Mouse (Mus musculus) erythroid progenitor cell, adult 5-6 weeks (primary cell): Measurements from ENCODE around the gene Siva1. TPM values are rescaled to one million over a fixed set of nuclear protein-coding genes. Genes with fewer than 3 reads are reported as not detected.

Source experiments
- ATAC-seq: replicated peaks from 2 replicates; pipeline ENCODE4 v1.8.0; 2016; ENCODE audit warnings: moderate number of reproducible peaks, mild to moderate bottlenecking, moderate TSS enrichment, inconsistent platforms; ENCODE audit not compliant: poor library complexity, low FRiP score, severe bottlenecking
- total RNA-seq, 2 experiments: library from RNA; stranded (forward) in 1 of 2; stranded (reverse) in 1 of 2; fragments of 150-400 nt in 1 of 2; fragments of 186-747, 209-891 nt in 1 of 2; gene quantifications; 2 replicates each; pipeline versions ENCODE4 v1.2.3 to v1.2.4; 2015 to 2017; ENCODE audit warnings: low replicate concordance in 2 of 2

Siva1 gene
- total RNA-seq, 2 experiments from 2014 or later = 125 to 136 TPM

DNA sequence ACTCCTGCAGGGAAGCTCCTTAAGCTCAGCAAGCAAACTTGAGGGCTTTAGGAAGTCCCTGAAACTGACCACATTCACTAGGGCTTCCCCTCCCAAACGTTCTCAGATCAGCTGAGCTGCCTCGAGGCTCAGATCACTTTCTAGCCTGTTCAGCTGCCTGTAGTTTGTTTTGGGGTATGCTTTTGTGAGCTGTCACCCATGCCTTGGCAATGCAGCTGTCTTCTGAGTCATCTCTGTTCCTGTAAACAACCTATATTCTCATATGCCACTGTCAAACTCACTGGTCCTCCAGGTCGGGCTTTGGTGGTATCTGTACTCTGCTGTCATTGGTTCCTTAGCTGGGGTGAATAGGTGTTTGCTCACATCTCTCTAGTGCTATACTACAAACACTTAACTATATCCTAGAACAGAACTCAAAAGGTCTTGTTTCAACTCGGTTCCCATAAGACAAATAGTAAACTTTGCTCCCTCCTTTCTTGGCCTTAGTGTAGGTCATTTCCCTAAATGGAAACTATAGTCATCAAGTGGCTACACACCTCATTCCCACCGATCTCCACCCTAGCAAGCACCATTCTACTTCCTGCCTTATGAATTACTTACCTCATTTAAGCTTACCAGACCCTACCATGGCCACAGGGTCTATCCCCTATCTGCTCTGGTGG is 7.4 kb downstream of the Siva1 start:
- ATAC-seq = no peak

DNA sequence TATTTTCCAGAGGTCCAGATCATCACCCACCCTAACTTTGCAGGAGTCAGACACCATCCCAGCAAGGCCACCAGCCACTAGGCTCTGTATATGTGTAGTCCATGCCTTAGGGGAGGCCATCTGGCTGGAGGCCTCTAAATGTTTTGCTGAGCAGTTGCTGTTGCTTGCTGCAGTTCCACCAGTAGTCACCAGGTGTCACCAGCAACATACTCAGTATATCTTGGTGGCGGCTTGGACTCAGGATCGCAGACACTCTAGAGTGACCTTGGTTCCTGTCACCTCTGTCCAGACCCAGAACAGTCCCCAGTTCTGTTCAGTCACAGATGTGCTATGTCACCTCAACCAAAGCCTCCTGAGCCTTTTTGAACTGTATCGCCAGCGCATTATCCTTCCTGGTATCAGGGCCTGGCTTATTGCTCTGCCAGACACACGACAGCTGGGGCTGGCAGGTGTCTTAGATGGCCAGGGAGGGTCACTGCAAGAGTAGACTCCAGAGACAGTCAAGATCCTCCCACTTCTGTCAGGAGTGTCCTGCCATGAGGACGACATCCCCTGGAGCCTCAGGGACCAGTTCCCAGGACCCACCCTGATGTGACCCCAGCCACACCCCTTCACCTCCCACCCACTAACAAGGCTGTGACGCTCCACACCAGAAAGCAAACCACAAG is 8.8 kb downstream of the Siva1 start:
- ATAC-seq = peak; percentile 80

DNA sequence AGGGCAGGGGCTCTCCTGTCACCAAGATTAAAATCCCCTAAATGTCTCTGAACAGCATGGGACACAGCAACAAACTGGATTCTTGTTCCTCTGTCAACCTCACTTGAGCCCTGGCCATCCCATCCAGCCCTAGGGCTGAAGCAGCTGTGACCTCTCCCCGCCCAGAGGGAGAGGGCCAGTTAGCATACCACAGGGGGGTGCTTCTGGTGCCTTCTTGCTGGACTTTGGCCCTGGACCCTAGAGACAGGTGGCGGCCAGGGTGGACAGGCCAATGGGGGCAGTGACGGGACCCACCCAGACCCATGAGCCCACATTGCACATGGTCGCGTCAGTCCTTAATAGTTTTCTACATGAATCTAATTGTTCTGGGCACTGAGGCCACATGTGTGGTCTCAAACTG is 9.6 kb downstream of the Siva1 start:
- no peak for ATAC-seq

DNA sequence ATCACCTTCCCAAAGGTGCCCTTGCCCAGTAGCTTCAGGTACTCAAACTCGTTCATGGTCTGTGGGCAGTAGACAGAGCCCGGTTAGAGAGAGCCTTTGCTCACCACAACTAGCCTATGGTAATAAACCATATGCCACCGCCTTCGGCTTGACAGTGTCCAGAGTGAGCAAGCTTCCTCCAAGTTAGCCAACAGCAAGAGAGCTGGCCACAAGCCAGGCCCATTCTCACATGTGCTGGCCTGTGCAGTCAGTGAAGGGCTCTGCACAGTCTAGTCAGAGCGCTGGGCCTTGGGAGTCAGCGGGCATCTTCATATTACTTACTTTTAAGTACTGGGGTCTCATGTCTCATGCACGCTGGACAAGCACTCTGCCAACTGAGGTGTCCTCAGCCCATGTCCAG is 14.1 kb downstream of the Siva1 start:
- no peak for ATAC-seq

DNA sequence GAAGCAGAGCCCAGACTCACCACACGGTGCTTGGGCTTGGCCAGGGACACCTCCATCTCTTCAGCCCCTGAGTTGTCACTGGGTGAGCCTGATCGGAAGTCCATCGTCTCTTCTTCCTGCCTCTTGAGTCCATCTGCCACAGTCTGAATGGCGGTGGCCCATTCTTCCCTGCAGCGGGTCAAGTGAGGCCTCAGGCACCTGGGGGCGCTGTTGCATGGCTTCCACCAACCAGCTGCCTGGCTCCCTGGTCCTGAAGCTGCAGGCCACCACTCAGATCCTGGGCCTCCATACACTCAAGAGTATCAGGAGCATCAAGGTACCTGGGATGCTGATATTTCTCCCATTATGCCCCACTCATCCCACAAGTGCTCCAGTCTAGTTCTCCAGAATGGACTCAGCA is 14.6 kb downstream of the Siva1 start:
- no peak for ATAC-seq

DNA sequence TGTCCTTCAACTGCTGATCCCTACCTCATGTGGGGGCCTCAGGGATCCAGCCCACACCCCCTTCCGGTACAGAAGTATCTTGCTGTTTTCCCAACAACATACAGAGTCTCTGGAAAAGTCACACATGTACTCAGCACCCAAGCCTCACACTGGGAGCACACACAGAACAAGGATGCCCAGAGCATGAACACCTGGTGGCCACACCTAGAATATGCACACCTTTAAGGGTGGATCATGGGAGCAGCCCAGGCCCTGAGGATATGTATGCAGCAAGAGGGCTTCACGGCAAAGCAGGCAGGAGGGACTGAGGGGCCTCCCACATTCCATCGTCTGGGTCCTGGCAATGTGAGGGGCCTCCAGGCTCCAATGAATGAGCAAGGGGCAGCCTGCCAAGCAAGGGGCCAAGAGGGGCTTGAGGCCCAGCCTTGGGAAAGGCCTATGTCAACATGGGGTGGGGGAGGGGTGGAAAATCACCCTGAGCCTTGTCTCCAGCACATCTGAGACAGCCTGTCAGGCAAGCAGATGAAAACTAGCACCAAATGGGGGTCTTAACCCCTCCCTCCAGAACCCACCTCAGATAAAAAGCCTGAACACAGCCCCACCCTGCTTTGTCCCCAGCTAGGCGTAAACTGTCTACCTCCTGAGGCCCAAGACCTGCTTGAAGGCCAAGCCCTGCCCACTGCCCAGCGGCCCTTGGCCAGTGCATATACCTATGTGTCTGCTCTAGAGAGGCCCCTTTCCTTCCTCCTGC is 16.3 kb downstream of the Siva1 start:
- ATAC-seq = no peak

DNA sequence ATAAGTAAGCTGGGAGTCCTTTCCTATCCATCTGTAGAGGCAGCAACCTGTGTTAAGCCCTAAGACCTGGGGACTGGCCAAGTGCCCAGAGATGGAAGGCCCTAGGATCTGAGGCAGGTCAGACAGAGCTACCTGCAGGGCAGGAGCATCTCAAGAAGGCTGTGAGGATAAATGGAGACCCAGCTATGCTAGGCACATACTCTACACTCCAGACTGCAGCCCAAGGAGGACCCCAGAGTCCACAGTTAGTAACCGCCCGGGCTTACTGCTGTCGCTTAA is 16.8 kb downstream of the Siva1 start:
- ATAC-seq = no peak

DNA sequence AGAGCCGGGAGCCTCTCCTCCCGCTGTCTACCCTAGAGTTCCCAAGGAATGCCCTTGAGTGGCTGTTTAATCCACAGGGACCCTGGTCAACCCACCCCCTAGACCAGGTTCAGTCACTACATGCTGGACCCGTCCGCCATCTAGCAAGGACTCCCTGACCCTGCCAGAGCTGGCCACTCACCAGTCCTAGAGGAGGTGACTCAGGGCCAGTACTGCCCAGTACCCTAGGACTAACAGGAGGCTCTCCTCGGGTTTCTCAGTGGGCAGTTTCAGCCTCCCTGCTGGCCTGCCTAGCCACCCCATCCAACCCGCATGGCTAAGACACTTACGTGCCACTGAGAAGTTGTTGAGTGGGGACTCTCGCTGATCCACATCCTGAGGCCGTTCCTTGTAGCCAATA is 17.4 kb downstream of the Siva1 start:
- ATAC-seq = no peak

DNA sequence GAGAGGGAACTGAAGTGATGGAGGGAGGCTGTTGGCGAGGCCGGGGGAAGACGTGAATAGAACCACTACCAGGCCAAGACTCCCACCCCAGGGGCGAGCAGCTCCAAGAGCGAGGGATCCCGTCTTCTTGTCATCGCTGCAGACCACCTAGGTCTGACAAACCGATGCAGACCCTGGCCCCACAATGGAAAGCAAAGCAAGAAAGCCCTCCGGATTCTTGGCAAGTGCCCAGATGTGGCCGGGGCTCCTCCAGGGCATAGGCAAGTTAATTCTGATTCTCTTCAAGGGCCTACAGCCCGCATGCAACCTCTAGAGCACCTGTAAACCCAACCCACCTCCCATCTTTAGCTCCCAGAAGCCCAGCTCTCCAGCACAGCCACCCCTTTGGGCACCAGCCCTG is 18.8 kb downstream of the Siva1 start:
- no peak for ATAC-seq

DNA sequence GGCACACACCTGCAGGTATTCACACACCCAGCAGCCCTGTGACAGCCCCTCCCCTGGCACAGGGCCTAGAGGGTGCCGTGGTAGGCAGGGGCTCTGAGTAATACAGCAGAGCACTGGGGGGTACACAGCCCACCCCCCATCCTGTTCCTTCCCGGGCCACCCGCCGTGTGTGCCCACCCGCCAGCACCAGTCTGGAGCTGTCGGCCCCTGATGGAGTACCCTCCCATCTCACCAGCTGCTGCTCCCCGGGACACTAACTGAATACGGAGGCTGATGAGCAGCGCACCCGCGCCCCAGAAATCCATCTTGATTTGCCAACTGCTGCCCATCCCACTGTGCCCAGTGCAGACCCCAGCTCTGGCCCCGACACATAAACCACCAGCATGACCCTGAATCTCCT is 19.2 kb downstream of the Siva1 start:
- no peak for ATAC-seq

DNA sequence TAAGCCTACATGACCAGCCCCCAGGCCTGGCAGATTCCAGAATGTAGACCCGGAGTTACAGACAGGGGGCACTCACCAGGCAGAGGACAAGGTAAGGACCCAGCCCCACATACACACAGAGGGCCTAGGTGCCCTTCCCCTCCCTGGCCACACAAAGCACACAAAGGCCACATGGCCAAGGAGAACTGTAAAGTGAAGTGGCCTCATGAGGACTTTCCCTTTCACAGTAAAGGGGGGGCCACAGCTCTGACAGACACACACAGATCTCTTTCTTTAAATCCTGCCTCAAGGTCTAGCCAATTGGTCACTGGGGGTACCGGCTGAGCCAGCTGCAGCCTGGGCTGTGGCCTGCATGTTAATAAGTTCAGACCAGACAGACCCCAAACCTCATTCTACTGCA is 19.6 kb downstream of the Siva1 start:
- no peak for ATAC-seq

DNA sequence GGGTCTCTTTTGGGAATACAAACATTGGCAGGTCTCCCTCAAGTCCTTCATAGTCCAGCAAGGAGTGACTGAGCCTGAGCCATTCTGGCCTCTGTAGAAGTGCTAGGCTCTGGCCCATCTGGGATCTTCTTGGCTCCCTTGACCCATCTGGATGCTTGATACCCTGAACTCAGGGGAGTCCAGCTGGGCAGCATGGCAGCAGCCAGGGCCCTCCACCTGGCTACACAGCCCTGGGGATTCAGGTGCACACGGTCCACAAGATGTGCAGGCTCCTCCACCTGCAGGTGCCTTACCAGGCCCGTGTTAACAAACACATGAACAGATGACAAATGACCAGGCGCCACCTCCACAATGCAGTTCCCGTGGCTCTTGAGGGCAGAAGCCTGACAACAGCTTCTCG is 20.2 kb downstream of the Siva1 start:
- no peak for ATAC-seq

DNA sequence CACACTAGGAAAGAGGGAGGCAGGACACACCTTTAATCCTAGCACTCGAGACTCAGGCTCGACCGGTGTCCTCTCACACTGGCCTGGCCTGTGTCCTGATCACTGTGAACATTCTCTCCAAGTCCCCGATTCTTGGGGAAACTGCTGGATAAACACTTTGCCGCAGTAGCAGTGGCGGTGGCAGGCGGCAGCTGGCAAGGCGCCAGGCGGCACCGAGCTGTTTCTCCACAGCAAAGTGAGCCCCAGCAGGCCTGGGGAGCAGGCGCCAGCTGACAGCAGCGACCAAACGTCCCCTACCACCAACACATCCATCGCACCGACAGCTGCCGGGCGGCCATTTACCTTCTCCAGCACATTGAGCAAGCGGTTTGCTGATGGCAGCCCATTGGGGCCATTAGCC is 21.0 kb downstream of the Siva1 start:
- ATAC-seq = no peak

DNA sequence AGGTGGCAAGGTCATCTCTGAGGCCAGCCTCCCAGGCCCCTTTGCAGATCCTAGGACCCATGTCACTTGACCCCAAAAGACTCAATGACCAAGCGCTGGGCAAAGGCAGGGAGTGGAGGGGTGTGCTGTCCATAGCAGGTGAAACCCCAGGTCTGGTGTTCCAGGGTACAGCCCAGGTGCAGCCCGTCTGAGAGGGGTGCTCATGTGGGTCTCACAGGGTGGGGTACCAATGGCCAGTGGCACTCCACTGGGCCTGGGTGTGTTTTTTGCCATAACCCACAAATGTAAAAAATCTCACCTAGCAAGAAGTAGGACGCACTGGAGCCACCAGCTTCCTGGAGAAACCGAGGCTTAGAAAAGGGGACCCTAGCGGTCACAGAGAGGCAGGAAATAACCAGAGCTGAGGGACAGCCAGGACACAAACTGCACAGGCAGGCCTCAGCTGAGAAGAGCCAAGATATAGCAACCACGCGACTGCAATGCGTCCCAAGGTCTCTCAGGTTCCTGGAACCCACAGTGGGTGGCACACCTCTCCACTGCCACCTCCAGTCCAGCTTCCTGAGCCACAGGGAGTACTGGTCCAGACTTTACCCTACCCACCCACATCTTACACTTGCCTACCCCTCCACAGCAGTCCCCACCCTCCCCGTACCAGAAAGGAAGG is 21.5 kb downstream of the Siva1 start:
- no peak for ATAC-seq

DNA sequence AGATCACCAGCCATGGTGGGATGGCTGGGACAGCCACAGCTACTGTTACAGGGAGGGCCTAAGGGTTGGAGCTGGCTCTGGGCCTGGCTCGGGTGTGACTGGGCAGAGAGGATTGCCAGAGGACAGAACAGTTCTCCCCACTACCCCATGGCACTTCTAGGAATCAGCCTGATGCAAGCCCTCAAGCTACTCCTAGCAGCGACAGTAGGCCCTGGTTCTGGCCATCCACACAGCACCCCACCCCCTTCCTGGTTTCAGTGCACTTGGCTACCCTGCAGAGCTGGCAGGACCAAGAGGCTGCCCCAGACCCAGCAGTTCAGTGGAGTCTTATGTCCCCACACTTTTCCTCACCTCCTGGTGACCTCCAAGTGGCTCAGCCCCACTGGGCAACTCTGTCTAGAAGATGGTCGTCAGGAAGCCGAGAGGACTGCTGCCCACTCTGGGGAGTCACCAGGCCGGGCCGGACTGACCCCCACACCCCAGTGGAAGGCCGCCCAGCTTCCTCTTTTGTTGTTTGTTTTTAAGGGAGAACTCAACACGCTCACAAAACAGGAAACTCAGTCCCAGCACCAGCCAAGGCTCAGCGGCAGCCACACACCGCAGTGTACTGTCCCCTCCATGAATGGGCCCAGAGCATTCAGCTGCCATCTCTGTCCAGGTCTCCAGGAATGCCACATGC is 23.3 kb downstream of the Siva1 start:
- ATAC-seq = no peak

DNA sequence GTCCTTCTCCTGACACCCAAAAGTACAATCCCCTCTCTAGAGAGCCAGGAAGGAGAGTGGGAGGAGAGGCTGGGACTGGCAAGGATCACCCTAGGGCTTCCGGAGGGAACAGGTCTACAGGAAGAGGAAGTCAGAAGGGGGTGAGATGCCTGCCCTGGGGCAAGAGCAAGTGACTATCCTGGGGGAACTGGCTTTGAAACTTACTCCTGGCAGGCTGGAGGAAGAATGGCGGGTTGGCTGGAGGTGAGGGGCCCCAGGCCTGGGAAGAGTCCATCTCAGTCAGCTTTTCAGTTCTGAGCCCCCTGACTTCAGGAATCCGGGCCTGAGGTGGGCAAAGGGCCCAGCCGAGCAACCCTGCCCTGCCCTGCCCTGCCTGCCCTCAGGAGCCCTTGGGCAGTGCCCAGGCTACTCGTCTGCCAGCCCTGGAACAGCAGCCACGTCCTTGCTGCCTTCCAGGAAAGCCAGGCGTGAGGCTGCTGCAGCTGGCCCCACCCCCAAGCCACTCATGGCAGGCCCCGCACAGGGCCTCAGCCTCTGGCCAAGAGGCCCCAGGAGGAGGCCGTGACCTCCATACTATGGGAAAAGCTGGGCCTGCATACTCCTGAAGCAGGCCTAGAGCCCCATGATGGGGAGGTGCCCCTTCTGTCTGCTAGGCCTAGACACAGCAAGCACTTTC is 26.4 kb downstream of the Siva1 start:
- ATAC-seq = no peak

DNA sequence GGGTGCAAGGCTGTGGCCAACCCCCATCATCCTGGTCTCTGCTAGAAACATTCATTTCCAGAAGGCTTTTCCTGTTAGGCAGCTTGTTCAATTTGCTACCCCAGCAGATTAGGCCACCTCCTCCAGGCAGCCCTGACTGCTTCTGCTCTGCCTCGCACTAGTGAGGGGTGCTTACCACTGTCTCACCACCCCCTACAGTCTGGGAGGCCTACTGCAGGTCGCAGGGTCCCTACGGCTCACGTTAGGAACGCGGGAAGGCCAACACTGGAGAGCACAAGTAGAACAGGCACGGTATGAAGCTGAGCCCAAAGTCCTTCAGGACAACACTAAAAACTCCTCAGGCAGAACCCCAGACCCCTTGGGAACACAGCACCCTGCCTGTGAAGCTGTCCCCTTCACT is 27.4 kb downstream of the Siva1 start:
- ATAC-seq = no peak

DNA sequence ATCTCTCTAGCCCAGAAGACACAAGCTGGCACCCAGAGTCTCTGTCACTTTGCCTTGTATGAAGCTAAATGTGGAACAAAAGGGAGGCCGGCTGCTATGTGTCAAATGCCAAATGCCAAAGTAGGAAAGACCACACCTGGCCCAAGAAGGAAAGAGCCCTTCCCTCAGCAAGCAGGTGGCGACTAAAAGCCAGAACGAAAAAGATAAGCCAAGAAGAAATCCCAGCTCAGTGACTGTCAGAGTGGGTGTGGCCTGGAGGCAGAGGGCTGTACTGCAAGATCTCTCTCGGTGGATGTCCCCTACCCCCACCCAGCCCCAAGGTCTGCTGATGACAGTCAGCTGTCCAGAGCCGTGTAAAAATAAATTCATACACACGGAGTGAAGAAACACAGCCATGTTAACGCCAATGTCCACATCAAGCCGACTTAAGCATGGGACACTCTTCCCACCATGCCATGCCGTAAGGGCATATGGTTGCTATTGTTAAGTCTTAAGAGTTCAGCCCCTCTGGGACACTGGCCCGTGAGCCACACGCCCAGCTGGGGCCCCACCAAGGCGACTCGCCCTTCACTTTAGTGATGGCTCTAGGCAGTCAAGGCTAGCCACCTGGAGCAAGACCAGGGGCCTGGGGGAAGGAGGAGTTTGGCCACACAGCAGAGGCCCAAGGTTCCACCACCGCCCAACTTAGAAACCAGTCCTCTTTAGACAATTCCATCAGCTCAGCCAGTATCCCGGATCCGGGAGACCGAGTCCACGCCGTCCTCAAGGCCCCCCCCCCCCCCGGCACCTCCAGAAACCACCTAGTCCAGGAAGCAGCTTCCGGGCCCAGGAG is 28.5 kb downstream of the Siva1 start:
- no peak for ATAC-seq

DNA sequence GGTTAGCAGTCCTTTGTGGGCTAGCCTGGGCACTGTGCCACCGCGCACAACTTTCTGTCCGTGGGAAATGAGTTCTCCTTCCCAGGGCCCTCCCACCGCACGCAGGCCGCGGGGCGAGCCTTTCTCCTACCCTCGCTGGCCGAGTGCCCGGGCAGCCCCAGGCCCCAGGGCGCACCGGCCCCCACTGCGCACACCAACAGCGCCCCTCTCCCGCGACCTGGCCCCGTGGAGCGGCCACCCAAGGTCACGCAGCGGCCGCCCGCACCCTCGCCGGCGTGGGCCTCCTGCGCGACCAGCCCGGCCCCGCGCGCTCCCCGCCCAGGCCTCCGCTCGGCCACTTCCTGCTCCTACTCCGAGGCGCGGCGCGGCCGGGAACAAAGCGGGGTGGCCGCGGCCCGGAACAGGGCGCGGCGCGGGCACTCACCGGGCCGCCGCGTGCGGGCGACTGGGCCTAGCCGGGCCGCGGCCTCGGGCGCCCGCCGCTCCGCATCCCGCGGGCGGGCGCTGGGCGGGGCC is 29.2 kb downstream of the Siva1 start:
- no peak for ATAC-seq
